ENCODE assay signal across 18 mouse cellular contexts in genomic region chr6:88844901-88845565, GRCm38 (mm10). TPM values are rescaled to one million over a fixed set of nuclear protein-coding genes. Genes with fewer than 3 reads are reported as not detected.
DNase-seq lines count a peak whose midpoint lies in the region; ATAC-seq and TF ChIP-seq lines count a peak whose summit lies in the region.
"Had no signal": no experiment of that assay in that cellular context is flagged by ENCODE, and none has a peak within 500 bp of the region (broad histone marks: within the 10 kb centered on the region; RNA-seq: fewer than 3 reads in every experiment).

No protein-coding gene starts in this region.

- no peak overlapping the region for H3K4me3 ChIP-seq in gastrocnemius, adult 2 months
- H3K4me3 ChIP-seq: embryonic facial prominence, embryonic 13.5 days; embryonic facial prominence, embryonic 15.5 days; erythroblast, embryonic 14.5 days; forebrain, embryonic 10.5 days; forebrain, embryonic 12.5 days had no signal

- no peak overlapping the region for H3K27ac ChIP-seq in gastrocnemius, adult 2 months
- H3K27ac ChIP-seq: embryonic facial prominence, embryonic 13.5 days; embryonic facial prominence, embryonic 15.5 days; forebrain, embryonic 10.5 days; forebrain, embryonic 12.5 days had no signal

- TF ChIP-seq CTCF in gastrocnemius, adult 2 months (IDR thresholded peaks at IDR 0.05) = no peak

- no peak for ATAC-seq in cerebellum, adult (ENCODE audit: insufficient number of reproducible peaks, low FRiP score, low TSS enrichment)
- ATAC-seq: forebrain, embryonic 14.5 days; forebrain, embryonic 16.5 days had no signal

- intact Hi-C loops in gastrocnemius, adult 2 months (cut with DNase I) = no loop called here

- DNase-seq in cerebellum, adult 11-12 months = peak; percentile 52
- no peak for DNase-seq in cerebellum, postnatal 4 days (ENCODE audit: low spot score in 2 of 2)
- peak; percentile 53 for DNase-seq in cerebellum, adult 9-11 months
- peak; percentile 15 for DNase-seq in gastrocnemius, adult 2 months
- DNase-seq in gastrocnemius, postnatal 10 days = no peak
- DNase-seq: adrenal gland, adult 2 months; adrenal gland, postnatal 10 days; adrenal gland, postnatal 25 days; embryo, embryonic 11 days had no signal

RNA-seq across cellular contexts. Expression of gene Abtb1, which starts 3.2 kb away (rescaled TPM):
- 10 to 100 TPM; 16.9 to 22.7 TPM for total RNA-seq in gastrocnemius, adult 2 months (2021)
- total RNA-seq in gastrocnemius, postnatal 10 days (2021) = 10 to 100 TPM; 15.6 to 17.9 TPM

RNA-seq across cellular contexts. Expression of gene Podxl2, which starts 29.8 kb away (rescaled TPM):
- 10 to 100 TPM; 48.5 to 55.1 TPM for total RNA-seq in gastrocnemius, adult 2 months (2021)
- total RNA-seq in gastrocnemius, postnatal 10 days (2021) = 10 to 100 TPM; 69.0 to 70.3 TPM
- total RNA-seq: MEL had no signal

RNA-seq across cellular contexts. Expression of gene Mcm2, which starts 53.5 kb away (rescaled TPM):
- 1 to 10 TPM; 6.6 to 7.5 TPM for total RNA-seq in gastrocnemius, adult 2 months (2021)
- total RNA-seq in gastrocnemius, postnatal 10 days (2021) = 10 to 100 TPM; 15.5 to 23.7 TPM

RNA-seq across cellular contexts. Expression of gene Tpra1, which starts 57.0 kb away (rescaled TPM):
- total RNA-seq in gastrocnemius, adult 2 months (2021) = 10 to 100 TPM; 25.5 to 26.1 TPM
- 10 to 100 TPM; 21.4 to 34.4 TPM for total RNA-seq in gastrocnemius, postnatal 10 days (2021)

Comparison
In these comparisons a context has a peak if more than half of its experiments do, and no peak if none do; other contexts are left out.
1. DNase-seq: peak in cerebellum, adult 11-12 months (single experiment), cerebellum, adult 9-11 months (single experiment) and gastrocnemius, adult 2 months (single experiment); none in cerebellum, postnatal 4 days (0 of 2) and gastrocnemius, postnatal 10 days (single experiment).